Mouse (Mus musculus) lung, postnatal 0 days (tissue): ENCODE data around the gene Dpy30. TPM values are rescaled to one million over a fixed set of nuclear protein-coding genes. Genes with fewer than 3 reads are reported as not detected.
"Not testable (repeated sequence)": the region's sequence is repeated elsewhere in the genome, so short reads cannot be mapped to it uniquely, and the experiment has no call there.

ENCODE experiments used
- ATAC-seq: fragments of 200-750 bp; cut with Nextera tagmentation; 2 replicates; pipeline ENCODE4 v1.8.0; 2017; ENCODE audit warnings: moderate library complexity
- DNase-seq: peaks from one replicate; pipeline ENCODE4 v3.0.0-alpha.2; 2016; ENCODE audit warnings: low spot score
- H3K27ac ChIP-seq: fragments of 300-500 bp; sonication (generic); 2 replicates; pipeline ENCODE4 v1.5.1; 2014; ENCODE audit warnings: antibody characterized with exemption, mild to moderate bottlenecking, low read length, mixed read lengths
- H3K27me3 ChIP-seq: fragments of 300-500 bp; sonication (generic); replicated peaks from 2 replicates; pipeline ENCODE4 v1.6.1; 2014; ENCODE audit warnings: low read length, mixed read lengths; ENCODE audit not compliant: insufficient read depth
- H3K36me3 ChIP-seq: fragments of 300-500 bp; sonication (generic); 2 replicates; pipeline ENCODE4 v1.6.1; 2014; ENCODE audit warnings: low read length, mixed read lengths; ENCODE audit not compliant: insufficient read depth
- H3K4me1 ChIP-seq: fragments of 300-500 bp; sonication (generic); 2 replicates; pipeline ENCODE4 v1.6.1; 2014; ENCODE audit warnings: antibody characterized with exemption, low read depth, low read length, mixed read lengths; ENCODE audit not compliant: insufficient read depth
- H3K4me2 ChIP-seq: fragments of 300-500 bp; sonication (generic); replicated peaks from 2 replicates; pipeline ENCODE4 v1.6.1; 2014; ENCODE audit warnings: low read depth, mild to moderate bottlenecking, low read length, moderate library complexity, mixed read lengths
- H3K4me3 ChIP-seq: fragments of 300-500 bp; sonication (generic); 2 replicates; pipeline ENCODE4 v1.5.1; 2014; ENCODE audit warnings: low read depth, low read length
- H3K9ac ChIP-seq: fragments of 300-500 bp; sonication (generic); replicated peaks from 2 replicates; pipeline ENCODE4 v1.6.1; 2014; ENCODE audit warnings: low read depth, mild to moderate bottlenecking
- H3K9me3 ChIP-seq: fragments of 300-500 bp; sonication (generic); 2 replicates; pipeline ENCODE4 v1.6.1; 2016; ENCODE audit warnings: low read length, mixed read lengths
- CTCF ChIP-seq: IDR thresholded peaks from 2 replicates; pipeline ENCODE4 v1.5.1; 2016; ENCODE audit warnings: antibody characterized with exemption, mild to moderate bottlenecking
- EP300 ChIP-seq: IDR thresholded peaks from 2 replicates; pipeline ENCODE4 v1.6.1; 2016; ENCODE audit warnings: antibody characterized with exemption, mild to moderate bottlenecking, control low read depth
- WGBS: fragments of 180-500 bp; shearing (Covaris S2); extraction: QIAGEN DNeasy Blood & Tissue Kit; methylation state at CpG from one replicate; pipeline ENCODE4 v1.1.7; 2014; 5-methylcytosine and 5-hydroxymethylcytosine counted together
- polyA plus RNA-seq: library from polyadenylated mRNA; unstranded; fragments of >200 nt; fragmentation: Nextera tagmentation; extraction: Ambion mirVana; gene quantifications from 2 replicates; pipeline ENCODE4 v1.2.1, GENCODE M21; 2015

Gene Dpy30
- polyA plus RNA-seq, 1 experiment from 2014 or later, result 165 TPM

DNA sequence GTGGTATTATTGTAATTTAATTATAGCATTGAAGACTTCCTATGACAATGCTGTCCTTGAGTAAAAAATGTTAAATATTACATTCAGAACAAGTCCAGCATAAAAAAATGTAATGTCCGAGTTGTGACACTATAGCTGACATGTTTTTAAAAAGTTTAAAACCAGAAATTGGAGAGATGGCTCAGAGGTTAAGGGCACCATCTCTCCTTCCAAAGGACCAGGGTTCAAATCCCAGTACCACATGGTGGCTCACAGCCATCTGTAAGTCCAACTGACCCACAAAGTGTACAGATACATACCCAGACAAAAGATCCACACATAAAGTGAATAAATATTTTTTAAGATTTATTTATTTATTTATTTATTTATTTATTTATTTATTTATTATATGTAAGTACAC lies 17.7 kb downstream of the Dpy30 start:
- H3K4me2 ChIP-seq, result no peak overlapping the region
- H3K4me3 ChIP-seq, result no peak overlapping the region
- no peaks in the 10 kb centered on the region for H3K4me1 ChIP-seq
- WGBS, result 84% methylated on average over 1 of the region's 1 CpGs
- no peak overlapping the region for H3K27ac ChIP-seq
- no peak for TF ChIP-seq CTCF
- no peak for TF ChIP-seq EP300
- DNase-seq (no peak), ATAC-seq (no peak)
- no peaks in the 10 kb centered on the region for H3K9me3 ChIP-seq
- H3K27me3 ChIP-seq, result no peaks in the 10 kb centered on the region
- H3K36me3 ChIP-seq, result no peaks in the 10 kb centered on the region
- no peak overlapping the region for H3K9ac ChIP-seq

DNA sequence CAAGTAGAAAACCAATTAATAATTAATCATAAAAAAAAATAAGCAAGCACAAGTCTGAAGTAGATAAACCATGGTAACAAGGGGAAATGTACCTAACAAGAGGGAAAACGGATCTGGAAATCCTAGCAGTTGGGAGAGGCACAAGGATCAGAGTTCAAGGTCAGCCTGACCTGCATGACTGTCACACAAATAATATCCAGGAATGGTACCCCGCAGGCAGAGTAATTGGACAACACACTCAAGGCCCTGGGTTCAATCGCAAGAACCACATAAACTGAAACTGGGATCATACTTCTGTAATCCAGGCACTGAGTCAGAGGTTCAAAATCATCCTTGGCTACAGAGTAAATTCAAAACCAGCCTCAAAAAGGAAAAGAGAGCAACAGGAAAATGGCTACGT lies 18.1 kb downstream of the Dpy30 start:
- no peak for TF ChIP-seq CTCF
- TF ChIP-seq EP300, result no peak
- no peak for DNase-seq
- Histone ChIP-seq H3K27me3 (no peaks in the 10 kb centered on the region), H3K36me3 (no peaks in the 10 kb centered on the region), H3K9me3 (no peaks in the 10 kb centered on the region), H3K4me3 (no peak overlapping the region), H3K9ac (no peak overlapping the region), H3K27ac (no peak overlapping the region), H3K4me1 (no peaks in the 10 kb centered on the region), H3K4me2 (no peak overlapping the region)
- no peak for ATAC-seq
- 92% methylated on average over 4 of the region's 4 CpGs for WGBS

GRCm38 (mm10) chr17:74304060-74304459 lies 19.7 kb downstream of the Dpy30 start:
- DNase-seq (no peak), ATAC-seq (no peak)
- H3K9ac ChIP-seq, result no peak overlapping the region
- H3K27me3 ChIP-seq, result no peaks in the 10 kb centered on the region
- WGBS, result 88% methylated on average over 4 of the region's 4 CpGs
- no peak overlapping the region for H3K4me2 ChIP-seq
- H3K27ac ChIP-seq, result no peak overlapping the region
- H3K4me1 ChIP-seq, result no peaks in the 10 kb centered on the region
- no peak overlapping the region for H3K4me3 ChIP-seq
- no peak for TF ChIP-seq EP300
- TF ChIP-seq CTCF, result no peak
- no peaks in the 10 kb centered on the region for H3K36me3 ChIP-seq
- no peaks in the 10 kb centered on the region for H3K9me3 ChIP-seq

DNA sequence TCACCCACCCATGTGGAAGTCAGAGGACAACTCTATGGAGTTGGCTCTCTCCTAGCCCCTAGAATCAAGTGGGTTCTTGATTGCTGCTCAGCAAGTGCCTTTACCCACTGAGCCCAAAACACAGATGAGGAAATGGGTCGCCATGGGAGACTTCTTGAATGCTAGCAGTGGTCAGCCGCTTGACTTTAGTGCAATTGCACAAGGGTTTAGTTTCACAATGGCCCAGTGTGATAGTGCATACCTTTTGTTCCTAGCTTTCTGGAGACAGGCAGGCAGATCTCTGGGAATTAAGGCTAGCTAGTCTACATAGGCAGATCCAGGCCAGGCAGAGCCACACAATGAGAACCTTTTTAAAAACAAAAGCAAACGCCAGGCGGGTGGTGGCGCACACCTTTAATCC lies 23.7 kb downstream of the Dpy30 start:
- Histone ChIP-seq H3K4me3 (no peak overlapping the region), H3K4me2 (no peak overlapping the region), H3K9me3 (no peaks in the 10 kb centered on the region), H3K9ac (no peak overlapping the region), H3K27me3 (no peaks in the 10 kb centered on the region), H3K4me1 (no peaks in the 10 kb centered on the region), H3K36me3 (no peaks in the 10 kb centered on the region), H3K27ac (no peak overlapping the region)
- ATAC-seq, result peak; percentile 4; the same call in 1 of the 2 replicates
- WGBS, result 78% methylated on average over 5 of the region's 5 CpGs
- peak; percentile 53 for DNase-seq
- TF ChIP-seq CTCF (no peak), EP300 (no peak)

- H3K27ac ChIP-seq, H3K36me3 ChIP-seq, ATAC-seq, H3K27me3 ChIP-seq, H3K9me3 ChIP-seq, H3K4me2 ChIP-seq, DNase-seq, H3K4me3 ChIP-seq, H3K9ac ChIP-seq, H3K4me1 ChIP-seq: not testable (repeated sequence)
- 88% methylated on average over 5 of the region's 5 CpGs for WGBS
Measured at GRCm38 (mm10) chr17:74296991-74297390, 26.8 kb downstream of the Dpy30 start.

DNA sequence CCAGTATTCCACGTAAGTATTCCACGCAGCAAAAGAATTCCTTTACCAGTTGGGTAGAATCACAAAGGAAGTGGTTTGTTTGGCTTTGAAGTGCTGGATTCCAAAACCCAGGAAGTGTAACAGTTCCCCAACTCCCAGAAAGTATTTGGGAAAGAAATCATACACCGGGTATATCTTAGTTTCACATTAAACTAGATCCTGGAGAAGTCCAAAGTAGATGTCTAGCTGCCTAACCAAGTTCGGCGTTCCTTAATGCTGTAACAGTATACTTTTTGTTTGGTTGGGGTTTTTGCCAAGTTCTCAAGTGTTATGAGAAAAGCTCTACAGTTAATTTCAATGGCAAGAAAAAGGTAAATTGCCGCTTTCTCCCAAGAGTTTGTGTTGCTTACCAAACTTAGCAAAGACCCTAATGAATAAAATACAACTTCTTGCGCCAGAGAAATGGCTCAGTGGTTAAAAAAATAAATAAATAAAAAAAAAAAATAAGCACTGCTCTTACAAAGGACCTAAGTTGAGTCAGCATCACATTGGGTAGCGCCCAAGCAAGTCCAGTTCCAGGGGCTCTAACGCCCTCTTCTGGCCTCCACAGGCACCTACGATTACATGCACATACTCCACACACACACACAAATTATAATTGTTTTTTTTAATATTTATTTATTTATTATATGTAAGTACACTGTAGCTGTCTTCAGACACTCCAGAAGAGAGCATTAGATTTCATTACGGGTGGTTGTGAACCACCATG lies 27.5 kb downstream of the Dpy30 start:
- WGBS, result 33% methylated on average over 11 of the region's 11 CpGs
- Histone ChIP-seq H3K9me3 (no peaks in the 10 kb centered on the region), H3K9ac (peak overlapping the region; percentile 84), H3K4me3 (peak overlapping the region; percentile 94), H3K27ac (peak overlapping the region; percentile 98), H3K4me1 (no peaks in the 10 kb centered on the region), H3K27me3 (no peaks in the 10 kb centered on the region), H3K4me2 (peak overlapping the region; percentile 87), H3K36me3 (no peaks in the 10 kb centered on the region)
- peak; percentile 83 for DNase-seq
- TF ChIP-seq CTCF, result peak; percentile 65
- TF ChIP-seq EP300, result peak; percentile 49; the same call in 1 of the 2 replicates
- no peak for ATAC-seq
